Mouse (Mus musculus): ENCODE results near the gene Trmo. TPM values are rescaled to one million over a fixed set of nuclear protein-coding genes. Genes with fewer than 3 reads are reported as not detected.

Gene Trmo
- polyA plus RNA-seq, 1 experiment: 1.7 TPM

GRCm38 (mm10) chr4:46410677-46411076 lies 21.4 kb upstream of the Trmo start:
- H3K4me1 ChIP-seq (ENCODE audit: control insufficient read depth): peaks cover 96% of the 10 kb centered on the region
- TF ChIP-seq TAL1 (IDR thresholded peaks at IDR 0.05; ENCODE audit: low read length) (peak; percentile 99), GATA1 (IDR thresholded peaks at IDR 0.05; ENCODE audit: low read length) (peak; percentile 94)
- H3K27me3 ChIP-seq (ENCODE audit: control insufficient read depth): no peaks in the 10 kb centered on the region
- H3K36me3 ChIP-seq (ENCODE audit: control insufficient read depth): peaks cover 37% of the 10 kb centered on the region
- H3K4me3 ChIP-seq (replicated peaks): peak overlapping the region; percentile 58
- H3K9me3 ChIP-seq (ENCODE audit: control insufficient read depth, low read length): peaks cover 2% of the 10 kb centered on the region; the same call in 1 of the 2 replicates

- Histone ChIP-seq H3K4me1 (ENCODE audit: control insufficient read depth) (peaks cover 81% of the 10 kb centered on the region), H3K27me3 (ENCODE audit: control insufficient read depth) (no peaks in the 10 kb centered on the region), H3K9me3 (ENCODE audit: control insufficient read depth, low read length) (no peaks in the 10 kb centered on the region), H3K36me3 (ENCODE audit: control insufficient read depth) (peaks cover 43% of the 10 kb centered on the region), H3K4me3 (replicated peaks) (peak overlapping the region; percentile 38)
- peak; percentile 86 for TF ChIP-seq GATA1 (IDR thresholded peaks at IDR 0.05; ENCODE audit: low read length)
- TF ChIP-seq TAL1 (IDR thresholded peaks at IDR 0.05; ENCODE audit: low read length): peak; percentile 92
These were observed 17.9 kb upstream of the Trmo start for GRCm38 (mm10) chr4:46406966-46407703.

- Histone ChIP-seq H3K9me3 (ENCODE audit: control insufficient read depth, low read length) (no peaks in the 10 kb centered on the region), H3K36me3 (ENCODE audit: control insufficient read depth) (peaks cover 65% of the 10 kb centered on the region), H3K4me3 (replicated peaks) (peak overlapping the region; percentile 95), H3K27me3 (ENCODE audit: control insufficient read depth) (no peaks in the 10 kb centered on the region), H3K4me1 (ENCODE audit: control insufficient read depth) (peaks cover 69% of the 10 kb centered on the region)
- TF ChIP-seq TAL1 (IDR thresholded peaks at IDR 0.05; ENCODE audit: low read length): peak; percentile 96
- TF ChIP-seq GATA1 (IDR thresholded peaks at IDR 0.05; ENCODE audit: low read length): peak; percentile 91
These were observed 15.0 kb upstream of the Trmo start for GRCm38 (mm10) chr4:46404042-46404795.

GRCm38 (mm10) chr4:46398839-46399238 lies 9.6 kb upstream of the Trmo start:
- Histone ChIP-seq H3K36me3 (ENCODE audit: control insufficient read depth) (peaks cover 100% of the 10 kb centered on the region), H3K4me3 (replicated peaks) (peak overlapping the region; percentile 95), H3K4me1 (ENCODE audit: control insufficient read depth) (peaks cover 69% of the 10 kb centered on the region), H3K9me3 (ENCODE audit: control insufficient read depth, low read length) (no peaks in the 10 kb centered on the region), H3K27me3 (ENCODE audit: control insufficient read depth) (no peaks in the 10 kb centered on the region)
- TF ChIP-seq TAL1 (IDR thresholded peaks at IDR 0.05; ENCODE audit: low read length): no peak
- TF ChIP-seq GATA1 (IDR thresholded peaks at IDR 0.05; ENCODE audit: low read length): no peak

GRCm38 (mm10) chr4:46395736-46396135 lies 6.5 kb upstream of the Trmo start:
- TF ChIP-seq GATA1 (IDR thresholded peaks at IDR 0.05; ENCODE audit: low read length) (no peak), TAL1 (IDR thresholded peaks at IDR 0.05; ENCODE audit: low read length) (peak; percentile 6; the same call in 1 of the 3 replicates)
- H3K36me3 ChIP-seq (ENCODE audit: control insufficient read depth): peaks cover 100% of the 10 kb centered on the region
- H3K9me3 ChIP-seq (ENCODE audit: control insufficient read depth, low read length): no peaks in the 10 kb centered on the region
- peak overlapping the region; percentile 95 for H3K4me3 ChIP-seq (replicated peaks)
- H3K4me1 ChIP-seq (ENCODE audit: control insufficient read depth): peaks cover 95% of the 10 kb centered on the region
- no peaks in the 10 kb centered on the region for H3K27me3 ChIP-seq (ENCODE audit: control insufficient read depth)

GRCm38 (mm10) chr4:46394388-46394787 lies 5.2 kb upstream of the Trmo start:
- H3K36me3 ChIP-seq (ENCODE audit: control insufficient read depth): peaks cover 100% of the 10 kb centered on the region
- H3K4me3 ChIP-seq (replicated peaks): peak overlapping the region; percentile 51

GRCm38 (mm10) chr4:46390390-46390970 lies 1.2 kb upstream of the Trmo start:
- no peaks in the 10 kb centered on the region for H3K9me3 ChIP-seq (ENCODE audit: control insufficient read depth, low read length)
- peak overlapping the region; percentile 69 for H3K4me3 ChIP-seq (replicated peaks)
- peak; percentile 22; the same call in 1 of the 2 replicates for TF ChIP-seq GATA1 (IDR thresholded peaks at IDR 0.05; ENCODE audit: low read length)
- TF ChIP-seq TAL1 (IDR thresholded peaks at IDR 0.05; ENCODE audit: low read length): no peak
- H3K36me3 ChIP-seq (ENCODE audit: control insufficient read depth): peaks cover 97% of the 10 kb centered on the region
- peaks cover 71% of the 10 kb centered on the region for H3K4me1 ChIP-seq (ENCODE audit: control insufficient read depth)
- no peaks in the 10 kb centered on the region for H3K27me3 ChIP-seq (ENCODE audit: control insufficient read depth)

More at GRCm38 (mm10) chr4:46394388-46394787, 5.2 kb upstream of the Trmo start:
- H3K9me3 ChIP-seq (ENCODE audit: control insufficient read depth, low read length): no peaks in the 10 kb centered on the region
- peaks cover 95% of the 10 kb centered on the region for H3K4me1 ChIP-seq (ENCODE audit: control insufficient read depth)
- no peak for TF ChIP-seq GATA1 (IDR thresholded peaks at IDR 0.05; ENCODE audit: low read length)
- no peak for TF ChIP-seq TAL1 (IDR thresholded peaks at IDR 0.05; ENCODE audit: low read length)
- H3K27me3 ChIP-seq (ENCODE audit: control insufficient read depth): no peaks in the 10 kb centered on the region

- Histone ChIP-seq H3K27me3 (ENCODE audit: control insufficient read depth) (no peaks in the 10 kb centered on the region), H3K9me3 (ENCODE audit: control insufficient read depth, low read length) (no peaks in the 10 kb centered on the region), H3K4me3 (replicated peaks) (peak overlapping the region; percentile 69), H3K4me1 (ENCODE audit: control insufficient read depth) (peaks cover 67% of the 10 kb centered on the region), H3K36me3 (ENCODE audit: control insufficient read depth) (peaks cover 97% of the 10 kb centered on the region)
- TF ChIP-seq GATA1 (IDR thresholded peaks at IDR 0.05; ENCODE audit: low read length) (no peak), TAL1 (IDR thresholded peaks at IDR 0.05; ENCODE audit: low read length) (no peak)
These were observed 540 bp upstream of the Trmo start for GRCm38 (mm10) chr4:46389612-46390341.

All from erythroblast, embryonic 14.5 days (primary cell).